Mouse (Mus musculus): Measurements from ENCODE around the gene Smim14.

Gene Smim14

GRCm38 (mm10) chr5:65457846-65458245 lies 79.1 kb downstream of the Smim14 start:
- DNase-seq, result no peak

- no peak for DNase-seq
Observed at GRCm38 (mm10) chr5:65457086-65457827, 79.7 kb downstream of the Smim14 start.

- no peak for DNase-seq
Observed at GRCm38 (mm10) chr5:65454771-65455170, 82.2 kb downstream of the Smim14 start.

- no peak for DNase-seq
Observed at GRCm38 (mm10) chr5:65448941-65449340, 88.0 kb downstream of the Smim14 start.

DNA sequence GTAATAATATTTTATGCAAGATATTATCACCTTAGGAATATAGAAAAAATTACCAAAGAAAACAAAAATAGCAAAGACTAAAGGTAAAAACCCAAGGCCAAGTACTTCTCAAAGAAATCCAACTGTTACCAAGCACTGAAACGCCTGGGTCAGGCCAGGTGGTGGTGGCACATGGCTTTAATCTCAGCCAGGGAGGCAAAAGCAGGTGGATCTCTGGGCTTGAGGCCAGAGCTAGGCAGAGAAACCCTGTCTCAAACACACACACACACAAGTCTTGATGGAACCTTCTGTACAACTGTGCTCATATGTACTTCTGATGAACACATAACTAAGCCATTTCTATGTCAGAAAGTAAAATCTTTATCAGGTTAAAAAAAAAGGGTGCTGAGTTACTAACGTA lies 89.2 kb downstream of the Smim14 start:
- DNase-seq, result no peak

DNA sequence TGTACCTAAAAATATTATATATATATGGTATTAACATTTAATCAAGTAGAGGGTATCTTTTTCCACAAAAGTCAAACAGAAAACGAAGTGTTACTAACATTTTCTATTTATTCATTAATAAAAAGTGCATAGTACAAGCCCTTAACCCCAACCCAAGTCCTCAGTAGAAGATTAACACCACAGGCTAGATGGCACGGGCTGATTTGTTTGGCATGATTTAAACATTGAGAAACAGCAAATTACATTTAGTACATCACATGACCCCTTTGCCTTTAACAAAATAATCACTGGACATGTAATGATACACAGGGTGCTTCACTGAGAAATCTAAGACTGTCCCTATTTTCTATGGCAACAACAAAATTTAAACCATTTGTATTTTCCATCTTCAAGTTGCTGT lies 90.2 kb downstream of the Smim14 start:
- no peak for DNase-seq

DNA sequence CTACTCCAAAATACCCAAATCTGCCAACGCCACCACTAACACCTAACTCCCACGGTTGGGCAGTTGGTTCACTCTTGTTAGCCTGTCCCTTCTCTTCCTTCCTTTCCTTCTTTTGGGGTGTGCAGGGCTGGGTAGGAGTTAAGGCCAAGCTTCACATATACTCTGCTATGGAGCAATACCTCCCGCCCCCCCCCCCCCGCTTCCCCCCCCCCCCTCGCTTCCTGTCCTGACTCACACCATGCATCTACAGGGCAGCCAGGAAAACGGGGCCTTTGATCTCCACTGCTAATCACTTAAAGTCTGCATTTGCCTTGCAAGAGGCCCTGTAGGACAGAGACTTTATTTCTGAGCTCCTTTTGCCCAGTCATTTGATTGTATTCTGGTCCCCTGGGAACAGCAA lies 92.0 kb downstream of the Smim14 start:
- DNase-seq, result no peak

GRCm38 (mm10) chr5:65438041-65438440 lies 98.9 kb downstream of the Smim14 start:
- no peak for DNase-seq

GRCm38 (mm10) chr5:65435806-65436561 lies 101.0 kb downstream of the Smim14 start, which contains the start of gene Ugdh:
Gene Ugdh (minus strand): TSS chr5:65435949.
- DNase-seq, result peak; percentile 97

DNA sequence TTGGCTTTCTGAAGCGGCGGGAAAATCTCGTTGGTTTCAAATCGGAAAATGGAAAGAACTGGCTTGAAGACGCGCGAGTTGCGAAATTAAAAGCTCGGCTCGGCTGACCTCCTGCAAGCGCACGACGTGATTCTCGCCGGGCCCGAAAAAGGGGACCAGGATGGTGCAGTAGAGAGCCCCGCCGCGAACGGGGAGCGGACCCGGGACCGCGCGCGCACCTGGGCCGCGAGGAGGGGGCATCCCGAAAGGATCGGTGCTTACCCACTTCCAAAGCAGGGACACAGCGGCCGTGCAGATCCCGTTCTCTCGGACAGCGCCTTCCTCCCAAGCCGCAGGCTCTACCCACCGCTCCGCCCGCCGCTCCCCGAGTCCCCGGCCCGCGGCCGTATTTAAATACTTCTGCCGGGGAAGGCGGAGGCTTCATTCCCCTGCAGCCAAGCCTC lies 101.6 kb downstream of the Smim14 start:
- no peak for DNase-seq

DNA sequence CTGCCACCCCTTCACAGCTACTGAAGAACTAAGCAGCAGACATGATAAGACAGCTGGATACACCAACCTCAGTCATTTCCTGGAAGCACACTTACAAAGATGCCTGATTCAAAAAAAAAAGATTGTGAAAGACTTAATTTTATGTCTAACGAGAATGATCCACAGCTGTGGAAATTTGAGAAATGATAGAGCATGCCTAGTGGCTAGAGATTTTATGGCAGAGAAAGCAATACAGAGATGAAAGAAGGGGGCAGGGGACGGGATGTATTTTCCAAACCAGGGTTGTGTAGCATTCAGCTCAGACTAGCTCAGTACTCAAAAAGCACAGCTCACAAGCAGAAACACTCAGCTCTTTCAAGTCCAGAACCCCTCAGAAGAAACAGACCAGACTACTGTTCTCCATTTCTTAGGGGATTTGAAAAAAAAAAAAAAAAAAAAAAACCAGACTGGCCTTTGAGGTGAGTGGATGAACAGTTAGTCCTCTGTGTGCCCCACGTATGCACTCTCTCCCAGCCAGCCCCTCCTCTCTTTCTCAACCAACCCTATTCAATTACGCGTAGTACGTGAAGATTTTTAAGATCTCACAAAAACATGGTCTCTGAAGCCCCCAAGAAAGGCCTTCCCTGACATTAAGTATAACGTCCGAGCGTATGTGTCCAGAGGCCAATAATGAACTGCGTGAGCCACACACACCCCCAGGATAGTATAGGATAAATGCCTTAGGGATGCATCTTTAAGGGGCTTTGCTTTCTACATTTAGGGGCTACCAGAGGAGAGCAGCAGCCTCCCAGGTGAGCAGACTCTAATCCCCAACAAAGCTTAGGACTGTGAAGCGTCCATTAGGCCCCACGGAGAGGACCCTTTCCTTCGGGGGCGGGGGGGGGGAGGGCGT lies 102.3 kb downstream of the Smim14 start:
- DNase-seq, result no peak

DNA sequence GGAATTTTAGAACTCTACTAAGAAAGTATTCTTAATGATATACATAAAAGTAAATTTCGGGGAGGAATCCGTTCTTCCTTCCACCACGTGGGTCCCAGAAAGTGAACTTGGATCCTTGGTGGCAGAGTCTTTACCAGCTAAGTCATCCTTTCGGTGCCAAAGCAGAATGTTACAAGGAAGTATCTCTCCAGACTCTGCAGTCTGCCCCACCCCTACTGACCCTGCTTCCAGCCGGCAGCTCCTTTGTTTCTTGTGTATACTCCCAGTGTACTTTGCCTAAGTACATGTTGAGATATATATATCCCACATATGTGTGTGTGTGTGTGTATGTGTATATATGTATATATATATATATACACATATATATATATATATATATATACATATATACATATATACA lies 107.5 kb downstream of the Smim14 start:
- DNase-seq, result no peak

GRCm38 (mm10) chr5:65428321-65428720 lies 108.7 kb downstream of the Smim14 start:
- no peak for DNase-seq

- no peak for DNase-seq
Observed at GRCm38 (mm10) chr5:65425251-65425650, 111.7 kb downstream of the Smim14 start.

- no peak for DNase-seq
Observed at GRCm38 (mm10) chr5:65424215-65424614, 112.8 kb downstream of the Smim14 start.

- DNase-seq, result no peak
Observed at GRCm38 (mm10) chr5:65422803-65423202, 114.2 kb downstream of the Smim14 start.

- no peak for DNase-seq
Observed at GRCm38 (mm10) chr5:65420822-65421221, 116.2 kb downstream of the Smim14 start.

GRCm38 (mm10) chr5:65419136-65419535 lies 117.8 kb downstream of the Smim14 start:
- DNase-seq, result no peak

DNA sequence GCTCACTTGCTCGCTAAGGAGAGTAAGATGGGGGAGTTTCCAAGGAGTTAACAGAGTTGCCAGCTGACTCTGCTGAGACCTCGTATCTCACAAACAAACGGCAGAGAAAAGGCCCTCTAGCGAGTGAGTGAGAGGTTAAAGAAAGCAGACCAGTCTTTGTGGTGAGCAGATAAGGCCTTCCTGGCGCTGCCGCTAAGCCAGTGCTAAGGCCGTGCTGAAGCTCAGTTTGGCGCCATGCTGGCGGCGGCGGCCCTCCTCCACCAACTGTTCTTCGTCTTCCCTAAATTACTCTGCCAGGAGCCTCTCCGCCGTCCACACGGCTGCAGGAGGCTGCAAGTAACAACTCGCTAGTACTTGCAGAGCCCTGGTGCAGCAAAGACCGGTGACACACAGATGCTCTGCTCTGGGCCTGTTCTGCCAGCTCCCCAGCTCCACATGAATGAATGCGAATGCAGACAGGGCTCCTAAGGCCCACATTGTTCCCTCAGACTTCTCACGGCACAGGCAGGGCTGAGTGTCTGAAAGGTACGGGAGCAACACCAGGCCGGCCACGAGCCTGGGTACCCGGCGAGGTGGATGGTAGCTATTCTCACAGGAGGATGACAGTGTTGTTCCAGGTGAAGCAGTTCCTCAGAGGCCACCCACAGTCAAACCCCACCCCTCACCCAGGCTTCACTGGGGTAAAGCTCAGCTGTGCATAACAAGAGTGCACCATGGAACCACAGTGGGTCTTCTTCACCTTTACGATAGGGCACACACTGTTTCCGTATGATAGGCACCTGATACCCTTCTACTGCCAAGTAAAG lies 121.1 kb downstream of the Smim14 start:
- DNase-seq, result no peak

DNA sequence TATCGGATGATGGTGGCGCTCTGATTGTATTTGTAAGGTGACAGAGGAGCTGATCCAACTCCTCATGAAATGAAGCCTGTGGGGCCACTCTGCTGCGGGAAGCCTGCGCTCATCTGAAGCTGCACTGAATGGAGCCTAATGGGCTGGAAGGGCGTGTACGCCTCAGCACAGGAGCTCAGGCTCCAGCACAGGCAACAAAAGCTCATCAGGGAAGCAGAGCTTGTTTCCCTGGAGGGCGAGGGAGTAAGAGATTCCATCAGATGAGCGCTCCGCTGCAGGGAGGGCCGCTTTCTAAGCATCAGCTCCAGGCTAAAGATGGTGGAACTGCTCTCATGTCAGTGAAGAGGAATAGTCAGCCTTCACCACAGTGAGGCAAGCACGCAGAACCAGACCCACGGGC lies 129.0 kb downstream of the Smim14 start:
- DNase-seq, result no peak

GRCm38 (mm10) chr5:65401251-65401994 lies 135.6 kb downstream of the Smim14 start:
- peak; percentile 77 for DNase-seq
